Mouse (Mus musculus) macrophage (primary cell): ENCODE measurements around the gene Insl5. TPM values are rescaled to one million over a fixed set of nuclear protein-coding genes. Genes with fewer than 3 reads are reported as not detected.

Experiments used
- H3K27ac ChIP-seq: fragments of 350-480 bp; formaldehyde crosslinking; 2 replicates; pipeline ENCODE4 v1.9.0; 2021
- H3K36me3 ChIP-seq: fragments of 350-480 bp; formaldehyde crosslinking; 2 replicates; pipeline ENCODE4 v1.9.0; 2021; ENCODE audit errors: inconsistent target
- H3K4me3 ChIP-seq: fragments of 350-480 bp; formaldehyde crosslinking; 2 replicates; pipeline ENCODE4 v1.9.0; 2021; ENCODE audit errors: inconsistent target
- H3K79me2 ChIP-seq: fragments of 350-480 bp; formaldehyde crosslinking; 2 replicates; pipeline ENCODE4 v1.9.0; 2021; ENCODE audit errors: inconsistent target
- WGBS: methylation state at CpG from one replicate; pipeline ENCODE4 v1.1.7; 2026; ENCODE audit warnings: inconsistent platforms; ENCODE audit not compliant: missing documents; 5-methylcytosine and 5-hydroxymethylcytosine counted together
- polyA plus RNA-seq: library from polyadenylated mRNA; stranded (reverse); fragments of 250-400 nt; gene quantifications from 3 replicates; pipeline ENCODE4 v1.2.4, GENCODE M21; 2018; ENCODE audit warnings: inconsistent platforms

Insl5 gene
- polyA plus RNA-seq, 1 experiment from 2014 or later, result not detected

DNA sequence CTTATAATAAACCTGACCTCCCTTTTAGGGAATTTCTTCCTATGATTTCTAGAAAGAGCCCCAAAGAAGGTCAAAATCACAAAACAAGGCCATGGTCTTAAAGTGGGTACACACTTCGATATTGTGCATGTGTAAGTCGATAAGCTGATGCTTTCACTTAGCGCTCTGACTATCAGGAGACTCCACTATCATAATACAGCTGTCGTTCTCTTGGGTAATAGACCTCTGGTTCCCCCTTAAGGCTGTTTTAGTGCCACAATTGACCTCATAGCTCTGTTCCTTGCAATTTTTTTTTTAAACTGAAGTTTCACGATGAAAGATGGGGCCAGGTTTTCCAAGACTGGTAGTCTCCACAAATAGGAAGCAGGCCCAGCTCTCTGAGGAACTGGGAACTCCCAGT is 47.3 kb downstream of the Insl5 start:
- WGBS, result 23% methylated on average over 5 of the region's 5 CpGs
- no peak overlapping the region for H3K27ac ChIP-seq
- no peaks in the 10 kb centered on the region for H3K36me3 ChIP-seq
- H3K79me2 ChIP-seq, result no peaks in the 10 kb centered on the region
- peak overlapping the region; percentile 26 for H3K4me3 ChIP-seq

- Histone ChIP-seq H3K27ac (no peak within 1 kb of the TSS), H3K36me3 (no peaks in the 10 kb centered on the region), H3K79me2 (no peaks in the 10 kb centered on the region), H3K4me3 (peak within 1 kb of the TSS; percentile 26)
- WGBS, result 27% methylated on average over 13 of the region's 13 CpGs
These were observed 48.2 kb downstream of the Insl5 start, which contains the start of gene Tctex1d1 for GRCm38 (mm10) chr4:102978440-102978839. Gene Tctex1d1, plus strand, starts transcription at chr4:102978606.

DNA sequence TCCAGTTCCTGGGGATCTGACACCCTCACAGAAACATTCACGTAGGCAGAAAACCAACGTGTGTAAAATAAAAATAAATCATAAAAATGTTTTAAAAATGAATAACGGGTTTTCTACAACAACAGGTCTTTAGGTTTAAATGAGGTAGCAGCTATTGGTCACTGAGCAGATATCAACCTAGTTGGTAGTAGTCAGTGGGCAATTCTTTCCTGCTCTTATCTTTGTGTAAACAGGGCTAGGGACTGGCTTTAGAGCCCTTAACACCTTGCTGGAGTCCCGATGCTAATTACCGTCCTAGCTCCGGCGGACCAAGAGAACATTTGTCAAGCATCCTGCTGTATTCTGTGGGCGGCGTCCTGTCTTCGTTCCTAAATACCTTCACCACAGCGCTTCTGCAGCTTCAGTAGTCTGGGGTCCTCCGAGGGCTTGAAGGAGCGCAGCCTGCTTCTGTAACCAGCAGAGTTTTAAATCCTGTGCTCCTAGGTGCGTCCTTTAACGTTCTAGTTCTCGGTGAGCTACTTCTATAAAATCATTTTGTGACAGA is 48.8 kb downstream of the Insl5 start:
- no peak overlapping the region for H3K27ac ChIP-seq
- no peaks in the 10 kb centered on the region for H3K36me3 ChIP-seq
- WGBS, result 61% methylated on average over 16 of the region's 16 CpGs
- H3K79me2 ChIP-seq, result no peaks in the 10 kb centered on the region
- no peak overlapping the region for H3K4me3 ChIP-seq

DNA sequence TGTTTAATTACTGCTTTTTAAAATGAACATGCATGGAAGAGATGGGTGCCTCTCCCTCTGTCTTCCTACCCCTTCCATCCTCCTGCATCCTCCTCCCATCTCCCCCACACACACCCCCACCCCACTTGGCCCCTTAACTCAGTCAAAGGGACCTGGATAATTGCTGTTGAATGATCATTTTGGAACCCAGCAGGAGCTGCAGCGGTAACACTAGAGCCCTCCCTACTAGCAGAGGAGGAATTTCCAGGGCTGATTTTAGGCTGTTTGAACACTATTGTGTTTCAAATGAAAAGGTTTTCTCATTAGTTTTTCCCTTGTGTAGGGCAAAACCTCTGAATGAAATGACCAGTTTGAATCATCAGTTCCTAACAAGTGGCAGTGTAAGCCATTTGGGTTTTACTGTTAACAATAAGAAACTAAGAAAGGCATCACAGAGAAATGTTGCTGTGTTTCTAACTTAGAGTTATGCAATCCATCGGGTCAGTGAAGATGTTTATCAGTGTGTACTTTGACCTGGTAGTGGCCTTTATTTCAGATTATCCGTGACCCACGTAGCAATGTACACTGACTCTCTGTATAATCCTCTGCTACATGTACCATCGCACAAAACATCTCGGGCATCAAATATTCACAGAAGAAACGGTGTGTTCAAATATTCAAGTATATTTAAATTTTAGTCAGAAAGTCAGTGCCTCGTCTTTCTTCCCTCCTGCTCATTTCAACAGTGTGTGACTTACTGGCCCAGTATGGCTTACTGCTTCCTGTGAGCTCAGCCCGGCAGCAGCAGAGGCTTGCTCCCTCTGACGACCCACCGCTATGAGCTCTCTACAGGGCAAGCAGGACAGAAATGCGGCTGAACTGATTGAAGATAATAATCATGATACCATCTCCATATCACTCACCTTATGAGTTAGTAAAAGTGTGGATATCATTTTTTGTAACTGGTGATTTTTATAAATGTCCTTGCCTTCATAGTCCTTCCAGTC is 50.1 kb downstream of the Insl5 start:
- no peak overlapping the region for H3K4me3 ChIP-seq
- WGBS, result 72% methylated on average over 12 of the region's 12 CpGs

DNA sequence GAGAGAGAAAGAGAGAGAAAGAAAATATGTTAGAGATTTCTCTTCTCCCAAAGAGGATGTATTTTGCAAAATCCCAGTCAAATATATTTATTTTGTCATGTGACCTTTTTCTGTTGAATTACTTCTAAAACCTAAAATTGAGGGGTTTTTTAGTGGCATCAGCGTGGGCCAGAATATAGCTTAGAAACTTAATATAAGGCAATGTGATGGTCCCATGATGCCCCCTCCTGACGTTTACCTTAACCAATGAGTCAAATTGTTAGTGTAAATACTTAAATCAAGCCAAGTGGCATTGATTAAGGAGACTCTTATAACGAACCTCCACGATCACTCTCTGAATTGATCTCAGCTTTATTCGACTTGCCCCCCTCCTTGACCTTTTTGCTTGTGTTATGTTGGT is 52.5 kb downstream of the Insl5 start:
- H3K4me3 ChIP-seq, result no peak overlapping the region
- H3K79me2 ChIP-seq, result no peaks in the 10 kb centered on the region
- no peaks in the 10 kb centered on the region for H3K36me3 ChIP-seq
- 85% methylated on average over 5 of the region's 5 CpGs for WGBS
- H3K27ac ChIP-seq, result no peak overlapping the region

More for the DNA sequence above, 50.1 kb downstream of the Insl5 start:
- H3K79me2 ChIP-seq, result no peaks in the 10 kb centered on the region
- no peaks in the 10 kb centered on the region for H3K36me3 ChIP-seq
- H3K27ac ChIP-seq, result no peak overlapping the region

- Histone ChIP-seq H3K27ac (no peak overlapping the region), H3K79me2 (no peaks in the 10 kb centered on the region), H3K4me3 (no peak overlapping the region), H3K36me3 (no peaks in the 10 kb centered on the region)
- WGBS, result 23% methylated on average over 2 of the region's 3 CpGs
These were observed 54.6 kb downstream of the Insl5 start for GRCm38 (mm10) chr4:102972071-102972470.

- Histone ChIP-seq H3K36me3 (no peaks in the 10 kb centered on the region), H3K4me3 (no peak overlapping the region), H3K27ac (no peak overlapping the region), H3K79me2 (no peaks in the 10 kb centered on the region)
- 11% methylated on average over 4 of the region's 5 CpGs for WGBS
These were observed 55.5 kb downstream of the Insl5 start for GRCm38 (mm10) chr4:102971159-102971558.

- Histone ChIP-seq H3K4me3 (no peak overlapping the region), H3K79me2 (no peaks in the 10 kb centered on the region), H3K27ac (no peak overlapping the region), H3K36me3 (no peaks in the 10 kb centered on the region)
- WGBS, result 86% methylated on average over 5 of the region's 5 CpGs
These were observed 57.0 kb downstream of the Insl5 start for GRCm38 (mm10) chr4:102969599-102969998.

Other genes starting within 250 kb of the Insl5 start
- not detected in 3 replicates for gene Tctex1d1, start 48.2 kb downstream of the Insl5 start, polyA plus RNA-seq
- gene Mier1, start 87.5 kb upstream of the Insl5 start, polyA plus RNA-seq, result 21.6 to 42.7 TPM (median 27.8 TPM) in 3 replicates
- gene Wdr78, start 87.7 kb upstream of the Insl5 start, polyA plus RNA-seq, result 0.31 to 0.56 TPM (median 0.40 TPM) in 3 replicates
- gene Slc35d1, start 188.3 kb upstream of the Insl5 start, polyA plus RNA-seq, result 4.3 to 8.3 TPM (median 5.8 TPM) in 3 replicates